Mouse (Mus musculus) skeletal muscle tissue, adult 2 months (tissue): Measurements from ENCODE around the gene Ralgapa2.

ENCODE experiments used
- DNase-seq: peaks from one replicate; pipeline ENCODE4 v3.0.0-alpha.2; 2012; ENCODE audit warnings: low read depth, low spot score

Ralgapa2 gene

GRCm38 (mm10) chr2:146428751-146429150, 83.4 kb downstream of the Ralgapa2 start:
- no peak for DNase-seq

- no peak for DNase-seq
These were observed 84.8 kb downstream of the Ralgapa2 start for GRCm38 (mm10) chr2:146427380-146427779.

- no peak for DNase-seq
These were observed 85.8 kb downstream of the Ralgapa2 start for GRCm38 (mm10) chr2:146426321-146426720.

- no peak for DNase-seq
These were observed 86.9 kb downstream of the Ralgapa2 start for GRCm38 (mm10) chr2:146425235-146425634.

GRCm38 (mm10) chr2:146423710-146424301, 88.3 kb downstream of the Ralgapa2 start:
- DNase-seq = no peak

- no peak for DNase-seq
These were observed 89.0 kb downstream of the Ralgapa2 start for GRCm38 (mm10) chr2:146423032-146423691.

GRCm38 (mm10) chr2:146416283-146416682, 95.9 kb downstream of the Ralgapa2 start:
- no peak for DNase-seq

GRCm38 (mm10) chr2:146414484-146415291, 97.5 kb downstream of the Ralgapa2 start:
- peak; percentile 14 for DNase-seq

- DNase-seq = no peak
These were observed 99.4 kb downstream of the Ralgapa2 start for GRCm38 (mm10) chr2:146412733-146413132.

- no peak for DNase-seq
These were observed 100.2 kb downstream of the Ralgapa2 start for GRCm38 (mm10) chr2:146411904-146412303.

GRCm38 (mm10) chr2:146407078-146407477, 105.1 kb downstream of the Ralgapa2 start:
- no peak for DNase-seq

GRCm38 (mm10) chr2:146401588-146401987, 110.6 kb downstream of the Ralgapa2 start:
- DNase-seq = no peak

GRCm38 (mm10) chr2:146400738-146401137, 111.4 kb downstream of the Ralgapa2 start:
- no peak for DNase-seq

GRCm38 (mm10) chr2:146398211-146398865, 113.8 kb downstream of the Ralgapa2 start:
- no peak for DNase-seq

GRCm38 (mm10) chr2:146387211-146387610, 124.9 kb downstream of the Ralgapa2 start:
- DNase-seq = no peak

- no peak for DNase-seq
These were observed 127.6 kb downstream of the Ralgapa2 start for GRCm38 (mm10) chr2:146384582-146384981.

GRCm38 (mm10) chr2:146376293-146376692, 135.9 kb downstream of the Ralgapa2 start:
- no peak for DNase-seq

GRCm38 (mm10) chr2:146366098-146366497, 146.0 kb downstream of the Ralgapa2 start:
- no peak for DNase-seq

- DNase-seq = no peak
These were observed 146.7 kb downstream of the Ralgapa2 start for GRCm38 (mm10) chr2:146365368-146365983.

GRCm38 (mm10) chr2:146363483-146363882, 148.7 kb downstream of the Ralgapa2 start:
- DNase-seq = no peak

GRCm38 (mm10) chr2:146362932-146363331, 149.2 kb downstream of the Ralgapa2 start:
- no peak for DNase-seq

GRCm38 (mm10) chr2:146361969-146362368, 150.2 kb downstream of the Ralgapa2 start:
- no peak for DNase-seq
